Mouse (Mus musculus): ENCODE data around the gene Map3k20.

GRCm38 (mm10) chr2:72401290-72401689, 115.9 kb downstream of the Map3k20 start:
- TF ChIP-seq CTCF (IDR thresholded peaks at IDR 0.05; ENCODE audit: extremely low read depth, insufficient read depth, insufficient read length, insufficient replicate concordance), result no peak
- TF ChIP-seq POLR2A (IDR thresholded peaks at IDR 0.05; ENCODE audit: low read depth, low read length), result no peak
